Mouse (Mus musculus) midbrain, embryonic 15.5 days (tissue): ENCODE measurements around the gene Gm45837. TPM values are rescaled to one million over a fixed set of nuclear protein-coding genes. Genes with fewer than 3 reads are reported as not detected.

Source experiments
- ATAC-seq: fragments of 200-750 bp; cut with Nextera tagmentation; replicated peaks from 2 replicates; pipeline ENCODE4 v1.8.0; 2017; ENCODE audit warnings: moderate TSS enrichment
- H3K27ac ChIP-seq: fragments of 300-500 bp; sonication (generic); 2 replicates; pipeline ENCODE4 v1.5.1; 2015; ENCODE audit warnings: mild to moderate bottlenecking, inconsistent platforms
- H3K27me3 ChIP-seq: fragments of 300-500 bp; sonication (generic); replicated peaks from 2 replicates; pipeline ENCODE4 v1.6.1; 2015; ENCODE audit warnings: inconsistent platforms
- H3K36me3 ChIP-seq: fragments of 300-500 bp; sonication (generic); replicated peaks from 2 replicates; pipeline ENCODE4 v1.6.1; 2015; ENCODE audit warnings: inconsistent platforms
- H3K4me1 ChIP-seq: fragments of 300-500 bp; sonication (generic); 2 replicates; pipeline ENCODE4 v1.6.1; 2015; ENCODE audit warnings: inconsistent platforms
- H3K4me2 ChIP-seq: fragments of 300-500 bp; sonication (generic); 2 replicates; pipeline ENCODE4 v1.6.1; 2015; ENCODE audit warnings: inconsistent platforms, mild to moderate bottlenecking, moderate library complexity
- H3K4me3 ChIP-seq: fragments of 300-500 bp; sonication (generic); 2 replicates; pipeline ENCODE4 v1.5.1; 2015; ENCODE audit warnings: mild to moderate bottlenecking, inconsistent platforms
- H3K9ac ChIP-seq: fragments of 300-500 bp; sonication (generic); 2 replicates; pipeline ENCODE4 v1.6.1; 2015; ENCODE audit warnings: mild to moderate bottlenecking, inconsistent platforms
- H3K9me3 ChIP-seq: fragments of 300-500 bp; sonication (generic); 2 replicates; pipeline ENCODE4 v1.6.1; 2016; ENCODE audit warnings: inconsistent platforms
- WGBS: fragments of 180-500 bp; shearing (Covaris S2); methylation state at CpG from one replicate; pipeline ENCODE4 v1.1.7; 2015; ENCODE audit warnings: mixed read lengths; 5-methylcytosine and 5-hydroxymethylcytosine counted together
- polyA plus RNA-seq: library from polyadenylated mRNA; unstranded; fragments of >200 nt; fragmentation: Nextera tagmentation; extraction: Ambion mirVana; gene quantifications from 2 replicates; pipeline ENCODE4 v1.2.1, GENCODE M21; 2015

Gene Gm45837
- polyA plus RNA-seq, 1 experiment from 2014 or later = not detected

DNA sequence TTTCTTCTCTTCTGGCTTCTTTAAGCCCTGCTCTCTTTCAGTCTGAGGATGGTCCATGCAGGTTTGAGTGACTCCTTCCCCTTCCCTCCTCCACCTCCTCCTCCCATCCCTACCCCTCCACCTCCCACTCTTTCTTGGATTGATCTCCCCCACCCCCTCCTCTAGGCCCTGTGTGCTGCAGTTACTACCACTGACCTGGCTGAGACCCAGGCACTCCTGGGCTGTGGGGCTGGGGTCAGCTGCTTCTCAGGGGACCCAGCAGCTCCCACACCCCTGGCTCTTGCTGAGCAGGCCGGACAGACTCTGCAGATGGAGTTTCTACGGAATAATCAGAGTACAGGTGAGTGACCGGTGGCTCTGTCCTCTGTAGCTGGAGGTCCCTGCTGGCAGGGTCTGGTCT, 16.1 kb upstream of the Gm45837 start:
- H3K36me3 ChIP-seq = no peaks in the 10 kb centered on the region
- no peak for ATAC-seq
- H3K9ac ChIP-seq = no peak overlapping the region
- no peaks in the 10 kb centered on the region for H3K27me3 ChIP-seq
- H3K4me2 ChIP-seq = no peak overlapping the region
- H3K9me3 ChIP-seq = no peaks in the 10 kb centered on the region
- no peaks in the 10 kb centered on the region for H3K4me1 ChIP-seq
- H3K4me3 ChIP-seq = no peak overlapping the region
- H3K27ac ChIP-seq = no peak overlapping the region
- 62% methylated on average over 3 of the region's 3 CpGs for WGBS

DNA sequence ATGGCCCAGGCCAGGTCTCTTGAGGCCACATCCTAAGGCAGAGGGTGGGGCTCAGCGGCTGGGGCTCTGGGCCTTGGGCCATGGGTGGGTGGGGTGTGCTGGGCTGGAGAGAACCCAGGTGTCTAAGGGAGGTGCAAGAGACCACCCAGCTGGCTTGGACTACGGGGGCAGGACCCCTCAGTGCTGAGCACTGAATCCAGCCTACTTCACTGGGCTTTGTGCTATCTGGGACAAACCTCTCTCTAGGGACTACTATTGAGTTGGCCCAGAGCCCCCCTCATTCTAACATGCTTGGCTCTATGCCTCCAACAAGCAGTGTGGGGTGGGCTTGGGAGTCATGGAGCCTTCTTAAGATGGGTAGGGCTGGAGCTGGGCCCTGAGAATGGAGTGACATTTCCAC, 15.2 kb upstream of the Gm45837 start:
- Histone ChIP-seq H3K27me3 (no peaks in the 10 kb centered on the region), H3K4me1 (no peaks in the 10 kb centered on the region), H3K4me3 (no peak overlapping the region), H3K9me3 (no peaks in the 10 kb centered on the region), H3K9ac (no peak overlapping the region), H3K4me2 (no peak overlapping the region), H3K27ac (no peak overlapping the region), H3K36me3 (no peaks in the 10 kb centered on the region)
- 82% methylated on average over 2 of the region's 2 CpGs for WGBS
- ATAC-seq = no peak

DNA sequence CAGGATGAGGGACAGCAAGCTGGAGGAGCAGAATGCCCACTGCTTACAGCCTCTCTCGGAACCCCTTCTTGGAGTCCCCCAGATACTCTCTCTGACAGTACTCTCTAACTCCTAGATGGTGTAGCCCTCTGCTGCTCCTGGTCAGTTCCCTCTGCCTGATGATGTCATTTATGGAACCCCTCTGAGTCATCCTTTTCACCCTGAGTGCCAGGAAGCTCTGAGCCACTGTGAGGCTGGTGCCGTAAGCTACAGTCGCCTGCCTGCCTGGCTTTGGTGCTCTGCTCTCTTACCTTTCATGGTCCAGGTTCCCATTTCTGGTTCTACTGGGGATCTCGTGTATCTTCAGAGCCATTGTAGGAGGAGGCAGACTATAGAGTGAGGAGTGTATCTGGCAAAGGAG, 13.5 kb upstream of the Gm45837 start:
- H3K4me2 ChIP-seq = no peak overlapping the region
- ATAC-seq = no peak
- no peaks in the 10 kb centered on the region for H3K9me3 ChIP-seq
- 88% methylated on average over 4 of the region's 4 CpGs for WGBS
- H3K36me3 ChIP-seq = no peaks in the 10 kb centered on the region
- H3K4me3 ChIP-seq = no peak overlapping the region
- H3K4me1 ChIP-seq = no peaks in the 10 kb centered on the region
- no peak overlapping the region for H3K9ac ChIP-seq
- no peaks in the 10 kb centered on the region for H3K27me3 ChIP-seq
- no peak overlapping the region for H3K27ac ChIP-seq

DNA sequence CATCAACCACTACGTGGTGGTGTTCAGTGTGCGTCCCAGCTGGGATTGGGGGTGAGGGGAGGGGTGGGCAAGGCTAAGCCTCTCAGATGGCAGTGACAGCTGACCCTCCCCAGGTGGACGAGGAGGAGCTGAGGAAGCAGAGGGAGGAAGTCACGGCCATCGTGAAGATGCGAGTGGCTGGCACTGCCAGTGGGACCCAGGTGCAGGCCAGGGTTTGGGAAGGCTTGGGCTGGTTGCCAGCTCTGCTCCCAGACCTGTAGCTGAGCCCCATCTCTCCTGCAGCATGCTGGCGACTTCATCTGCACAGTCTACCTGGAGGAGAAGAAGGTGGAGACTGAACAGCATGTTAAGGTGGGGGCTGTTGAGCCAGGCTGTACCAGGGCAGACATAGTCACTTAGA, 9.2 kb upstream of the Gm45837 start:
- no peak overlapping the region for H3K4me3 ChIP-seq
- 86% methylated on average over 7 of the region's 7 CpGs for WGBS
- ATAC-seq = no peak
- no peak overlapping the region for H3K4me2 ChIP-seq
- H3K4me1 ChIP-seq = no peaks in the 10 kb centered on the region
- H3K9ac ChIP-seq = no peak overlapping the region
- H3K27ac ChIP-seq = no peak overlapping the region
- no peaks in the 10 kb centered on the region for H3K9me3 ChIP-seq
- no peaks in the 10 kb centered on the region for H3K27me3 ChIP-seq
- no peaks in the 10 kb centered on the region for H3K36me3 ChIP-seq

DNA sequence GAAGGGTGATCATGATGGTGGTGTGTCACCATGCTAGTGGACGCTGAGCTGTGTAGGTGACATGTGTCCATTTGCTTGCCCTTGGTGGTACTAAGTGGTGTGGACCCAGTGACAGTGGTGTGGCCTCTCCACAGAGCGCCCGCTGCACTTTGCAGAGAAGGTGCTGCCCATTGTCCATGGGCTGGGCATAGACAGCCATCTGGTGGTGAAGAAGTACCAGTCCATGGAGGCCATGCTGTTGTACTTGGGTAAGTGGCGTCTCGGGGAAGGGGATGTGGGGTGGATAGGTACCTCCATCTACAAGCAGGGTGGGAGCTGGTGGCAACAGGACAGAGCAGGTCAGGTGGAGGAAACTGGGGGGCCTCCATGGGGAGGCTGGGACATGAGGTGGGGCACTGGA, 6.9 kb upstream of the Gm45837 start:
- Histone ChIP-seq H3K4me2 (no peak overlapping the region), H3K9me3 (no peaks in the 10 kb centered on the region), H3K9ac (no peak overlapping the region), H3K27ac (no peak overlapping the region), H3K4me3 (no peak overlapping the region), H3K4me1 (no peaks in the 10 kb centered on the region), H3K36me3 (no peaks in the 10 kb centered on the region), H3K27me3 (no peaks in the 10 kb centered on the region)
- 94% methylated on average over 5 of the region's 5 CpGs for WGBS
- no peak for ATAC-seq

DNA sequence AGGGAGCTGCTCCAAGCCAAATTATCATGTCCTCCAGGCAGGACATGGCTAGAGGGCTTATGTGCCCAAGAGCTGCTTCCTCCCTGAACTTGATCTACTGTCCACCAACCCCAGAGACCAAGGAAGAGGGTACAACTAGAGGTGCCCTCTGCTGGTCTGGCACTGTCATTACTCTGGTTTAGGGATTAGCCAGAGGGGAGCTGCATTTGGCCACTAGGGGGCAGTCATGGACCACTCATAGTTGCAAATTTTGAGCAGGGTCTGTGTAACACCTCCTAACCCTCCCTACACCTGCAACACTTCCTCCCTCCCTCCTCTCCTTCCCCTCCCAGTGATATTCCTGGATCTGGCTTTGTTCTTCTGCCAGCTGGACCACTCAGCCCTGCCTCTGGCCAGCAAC, 2.1 kb downstream of the Gm45837 start:
- Histone ChIP-seq H3K27ac (no peak overlapping the region), H3K27me3 (no peaks in the 10 kb centered on the region), H3K4me1 (peaks cover 19% of the 10 kb centered on the region), H3K9ac (no peak overlapping the region), H3K4me2 (no peak overlapping the region), H3K36me3 (no peaks in the 10 kb centered on the region), H3K4me3 (no peak overlapping the region), H3K9me3 (no peaks in the 10 kb centered on the region)
- ATAC-seq = peak; percentile 37; the same call in 1 of the 2 replicates

DNA sequence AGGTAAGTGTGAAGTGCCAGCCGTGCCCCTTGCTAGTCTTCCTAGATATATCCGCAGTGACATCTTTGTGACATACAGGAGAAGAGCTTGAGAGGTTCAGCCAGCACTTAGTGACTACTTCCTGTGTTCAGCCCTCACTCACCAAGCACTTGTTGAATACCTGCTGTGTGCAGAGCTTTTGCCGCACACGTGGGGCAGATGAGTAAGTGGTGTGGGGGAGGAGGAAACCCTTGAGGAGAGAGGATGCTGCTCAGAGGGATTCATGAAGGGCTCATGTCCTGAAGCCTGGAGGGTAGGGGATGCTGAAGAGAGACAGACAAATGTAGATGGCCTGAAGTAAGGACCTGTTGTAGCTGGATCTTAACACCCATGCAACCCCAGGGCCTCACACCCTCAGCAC, 3.5 kb downstream of the Gm45837 start:
- peaks cover 23% of the 10 kb centered on the region for H3K4me1 ChIP-seq
- no peak for ATAC-seq
- WGBS = 43% methylated on average over 4 of the region's 4 CpGs
- H3K36me3 ChIP-seq = no peaks in the 10 kb centered on the region
- no peak overlapping the region for H3K4me3 ChIP-seq
- H3K4me2 ChIP-seq = no peak overlapping the region
- no peaks in the 10 kb centered on the region for H3K9me3 ChIP-seq
- H3K27ac ChIP-seq = no peak overlapping the region
- 0 out of 2 replicates have a peak, but pooled peaks cover 7% of the 10 kb centered on the region for H3K27me3 ChIP-seq
- no peak overlapping the region for H3K9ac ChIP-seq

DNA sequence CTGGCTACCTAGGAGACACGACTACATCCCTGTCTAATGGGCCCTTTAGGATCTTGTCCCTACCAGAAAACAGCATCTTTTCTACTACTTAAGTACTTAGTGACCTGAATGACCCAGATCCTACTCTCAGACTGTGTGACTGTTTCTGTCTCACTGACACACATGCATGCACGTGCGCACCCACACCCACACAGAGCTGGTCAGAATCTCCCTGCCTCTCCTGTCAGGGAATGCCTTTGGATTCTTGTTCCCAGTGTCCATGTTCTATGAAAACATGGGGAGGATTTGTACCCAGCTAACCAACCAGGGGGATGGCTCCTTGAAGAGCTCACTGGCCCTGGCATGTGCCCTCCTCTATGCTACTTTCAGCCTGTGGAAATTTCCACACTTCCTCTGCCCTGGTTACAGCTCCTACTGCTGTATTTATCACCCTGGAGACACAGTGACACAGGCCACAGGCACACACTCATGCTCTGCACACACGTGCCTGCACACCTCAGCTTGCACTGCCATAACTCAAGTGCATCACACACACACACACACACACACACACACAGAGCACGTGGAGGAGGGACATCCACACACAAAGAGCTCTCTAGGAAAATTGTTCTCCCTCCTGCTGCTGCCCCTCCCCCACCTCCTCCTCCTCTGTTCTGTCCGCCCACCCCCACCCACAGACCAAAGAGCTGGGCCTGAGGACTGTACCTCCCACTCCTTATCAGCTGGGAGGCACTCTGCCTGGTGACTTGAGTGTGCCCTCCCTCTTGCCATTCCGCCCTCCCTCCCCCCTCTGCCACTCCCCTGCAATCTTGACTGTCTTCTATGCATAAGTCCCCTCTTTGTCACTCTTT, 4.2 kb downstream of the Gm45837 start:
- H3K4me3 ChIP-seq = no peak overlapping the region
- WGBS = 32% methylated on average over 7 of the region's 7 CpGs
- H3K27ac ChIP-seq = peak overlapping the region; percentile 26
- no peak overlapping the region for H3K4me2 ChIP-seq
- no peak overlapping the region for H3K9ac ChIP-seq
- H3K27me3 ChIP-seq = 0 out of 2 replicates have a peak, but pooled peaks cover 7% of the 10 kb centered on the region
- no peaks in the 10 kb centered on the region for H3K36me3 ChIP-seq
- no peaks in the 10 kb centered on the region for H3K9me3 ChIP-seq
- peak; percentile 64 for ATAC-seq
- H3K4me1 ChIP-seq = peaks cover 28% of the 10 kb centered on the region

DNA sequence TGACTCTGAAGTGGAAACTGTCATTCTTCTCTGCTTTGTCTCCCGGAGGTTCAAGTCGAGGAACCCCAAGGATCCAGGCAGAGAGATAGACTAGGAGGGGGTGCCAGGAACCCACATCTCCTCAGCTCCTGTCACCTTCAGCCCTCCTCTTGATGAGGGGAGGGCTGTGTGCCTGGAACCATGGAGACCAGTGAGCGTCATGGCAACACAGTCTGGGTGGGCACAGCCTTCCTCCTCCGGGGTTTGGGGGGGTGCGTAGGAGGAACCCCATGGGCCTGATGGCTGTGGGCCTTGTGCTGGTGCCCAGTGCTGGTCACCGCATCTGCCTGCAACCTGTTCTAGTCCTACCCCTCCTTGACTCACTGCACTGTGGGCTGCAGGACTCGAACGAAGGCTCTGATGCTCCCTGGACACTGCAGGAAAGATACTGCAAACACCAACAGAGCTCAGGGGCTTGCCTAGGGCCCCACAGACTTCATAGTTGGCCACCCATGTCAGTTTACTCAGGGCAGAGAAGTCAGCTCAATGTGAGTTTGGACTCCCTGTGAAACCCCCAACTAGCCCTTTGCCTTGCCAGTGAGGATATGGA, 4.9 kb downstream of the Gm45837 start:
- ATAC-seq = peak; percentile 43
- no peak overlapping the region for H3K4me2 ChIP-seq
- H3K9me3 ChIP-seq = no peaks in the 10 kb centered on the region
- WGBS = 28% methylated on average over 8 of the region's 8 CpGs
- no peaks in the 10 kb centered on the region for H3K36me3 ChIP-seq
- 0 out of 2 replicates have a peak, but pooled peaks cover 7% of the 10 kb centered on the region for H3K27me3 ChIP-seq
- H3K9ac ChIP-seq = no peak overlapping the region
- no peak overlapping the region for H3K4me3 ChIP-seq
- peak overlapping the region; percentile 26; the same call in 1 of the 2 replicates for H3K27ac ChIP-seq
- H3K4me1 ChIP-seq = peaks cover 28% of the 10 kb centered on the region

DNA sequence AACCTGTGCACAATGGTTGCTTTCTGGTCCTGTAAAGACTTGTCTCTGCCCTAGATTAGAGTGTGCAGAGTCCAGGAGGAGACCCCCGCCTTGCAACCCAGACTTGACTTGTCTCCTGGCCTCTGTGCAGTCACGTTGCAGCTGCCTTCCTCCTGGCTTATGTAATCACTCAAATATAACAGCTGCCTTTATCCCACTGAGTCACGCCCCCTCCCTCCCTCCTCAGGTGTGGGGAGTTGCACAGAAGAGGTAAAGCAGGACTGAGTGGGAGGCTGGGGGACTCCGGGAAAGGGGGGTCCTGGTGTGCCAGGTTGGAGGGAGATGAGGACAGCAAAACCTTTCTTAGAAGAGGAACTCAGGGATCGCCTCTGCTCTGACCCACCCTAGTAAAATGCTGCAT, 5.7 kb downstream of the Gm45837 start:
- H3K4me2 ChIP-seq = no peak overlapping the region
- H3K36me3 ChIP-seq = no peaks in the 10 kb centered on the region
- no peaks in the 10 kb centered on the region for H3K9me3 ChIP-seq
- H3K27me3 ChIP-seq = 0 out of 2 replicates have a peak, but pooled peaks cover 7% of the 10 kb centered on the region
- H3K4me3 ChIP-seq = no peak overlapping the region
- WGBS = 73% methylated on average over 5 of the region's 5 CpGs
- no peak overlapping the region for H3K27ac ChIP-seq
- H3K9ac ChIP-seq = no peak overlapping the region
- H3K4me1 ChIP-seq = peaks cover 36% of the 10 kb centered on the region
- ATAC-seq = no peak

DNA sequence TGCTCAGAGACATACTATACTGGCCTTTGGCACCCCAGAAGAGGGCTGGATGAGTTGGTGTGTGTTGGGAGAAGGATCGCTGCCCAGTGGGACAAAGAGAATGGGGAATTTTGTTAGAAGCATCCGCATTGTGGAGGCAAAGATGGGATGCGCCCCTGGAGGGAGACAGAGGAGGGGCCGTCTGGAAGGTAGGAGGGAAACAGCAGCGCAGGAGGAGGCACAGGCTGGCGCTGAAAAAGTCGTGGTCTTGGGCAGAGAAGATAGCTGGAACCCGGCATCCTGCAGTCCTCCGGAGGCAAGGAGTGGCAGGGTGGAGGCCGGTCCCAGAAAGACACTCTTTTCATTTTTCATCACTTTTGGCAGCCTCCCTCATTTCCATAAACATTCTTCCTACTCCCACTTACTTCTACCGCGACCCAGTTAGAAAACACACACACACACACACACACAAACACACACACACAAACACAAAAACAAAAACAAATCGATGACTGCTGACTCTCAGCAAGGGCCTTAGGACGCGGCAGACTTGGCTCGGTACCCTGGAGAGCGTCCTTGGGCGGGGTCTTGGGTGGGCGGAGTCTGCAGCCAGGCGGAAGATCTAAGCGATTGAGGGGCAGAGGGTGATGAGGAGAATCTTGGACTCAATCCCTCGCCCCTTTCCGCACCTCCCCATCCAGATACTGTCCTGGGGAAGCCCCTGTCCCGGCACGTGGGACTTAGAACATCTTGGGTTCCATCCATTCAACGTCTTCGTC, 8.5 kb downstream of the Gm45837 start:
- Histone ChIP-seq H3K9ac (no peak overlapping the region), H3K9me3 (no peaks in the 10 kb centered on the region), H3K4me1 (peaks cover 60% of the 10 kb centered on the region), H3K27me3 (peaks cover 7% of the 10 kb centered on the region; the same call in 1 of the 2 replicates), H3K27ac (no peak overlapping the region), H3K4me2 (peak overlapping the region; percentile 30), H3K36me3 (no peaks in the 10 kb centered on the region), H3K4me3 (no peak overlapping the region)
- ATAC-seq = no peak
- WGBS = 5% methylated on average over 27 of the region's 27 CpGs

DNA sequence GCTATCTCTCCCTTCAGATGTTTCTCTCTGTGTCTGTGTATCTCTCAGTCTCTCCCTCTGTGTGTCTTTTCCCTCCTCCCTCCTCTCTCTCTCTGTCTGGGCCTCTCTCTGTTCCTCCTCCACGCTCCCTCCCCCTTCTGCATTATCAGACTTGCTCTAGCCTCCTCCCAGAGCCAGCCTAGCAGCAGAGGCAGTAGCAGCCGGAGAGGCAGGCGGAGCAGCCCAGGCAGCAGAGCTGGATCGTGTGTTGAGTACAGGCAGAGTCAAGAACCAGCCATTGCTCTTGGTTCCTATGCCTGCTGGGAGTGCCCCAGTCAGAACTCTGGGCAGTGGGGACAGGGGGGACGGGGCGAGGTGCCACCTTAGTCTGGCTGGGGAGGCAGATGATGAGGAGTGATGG, 10.8 kb downstream of the Gm45837 start, which contains the start of gene Pde2a:
Gene Pde2a (plus strand): TSS at position 163 of the 400 bp plus-strand sequence.
- WGBS = 7% methylated on average over 6 of the region's 6 CpGs
- Histone ChIP-seq H3K4me2 (peak within 1 kb of the TSS; percentile 53), H3K4me1 (peaks cover 44% of the 10 kb centered on the region)

More for the DNA sequence above, 10.8 kb downstream of the Gm45837 start, which contains the start of gene Pde2a:
- H3K27me3 ChIP-seq = peaks cover 7% of the 10 kb centered on the region; the same call in 1 of the 2 replicates
- H3K27ac ChIP-seq = peak within 1 kb of the TSS; percentile 62
- peak within 1 kb of the TSS; percentile 26 for H3K9ac ChIP-seq
- H3K36me3 ChIP-seq = no peaks in the 10 kb centered on the region
- H3K9me3 ChIP-seq = no peaks in the 10 kb centered on the region
- H3K4me3 ChIP-seq = peak within 1 kb of the TSS; percentile 36
- peak; percentile 79 for ATAC-seq
